Mouse (Mus musculus) cortical plate, adult 2 months (tissue): ENCODE data around the gene Hist1h1b.

Experiments used
- CTCF ChIP-seq: fragments of 200-500 bp; IDR thresholded peaks from 2 replicates; pipeline ENCODE4 v1.5.1; 2011; ENCODE audit warnings: mild to moderate bottlenecking, control low read depth, low read length; ENCODE audit not compliant: insufficient read depth; ENCODE audit errors: extremely low read depth
- POLR2A ChIP-seq: fragments of 200-500 bp; IDR thresholded peaks from 2 replicates; pipeline ENCODE4 v1.6.1; 2011; ENCODE audit warnings: mild to moderate bottlenecking, low read length, control low read depth; ENCODE audit not compliant: insufficient read depth; ENCODE audit errors: extremely low read depth

DNA sequence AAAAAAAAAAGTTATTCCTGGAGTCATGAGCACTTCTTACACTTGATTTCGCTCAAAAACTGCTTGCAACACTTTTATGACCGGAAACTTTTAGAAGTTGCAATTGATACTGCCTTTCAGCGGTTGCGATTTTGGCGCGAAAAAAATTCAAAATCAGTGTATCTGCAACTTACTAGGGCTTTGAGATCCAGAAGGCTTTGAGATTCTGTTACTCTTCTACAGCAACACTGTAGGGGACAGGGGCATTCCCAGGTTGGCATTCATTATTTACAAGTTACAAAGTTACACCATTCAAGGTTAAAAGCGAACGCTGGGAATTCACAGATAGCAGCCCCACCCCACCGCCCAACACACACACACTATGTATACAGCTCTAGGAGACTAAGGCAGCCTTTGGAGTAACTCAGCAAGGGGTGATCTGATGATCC lies 3.3 kb upstream of the Hist1h1b start:
- TF ChIP-seq CTCF (no peak), POLR2A (no peak)
